Mouse (Mus musculus): ENCODE measurements around the gene Atxn1. TPM values are rescaled to one million over a fixed set of nuclear protein-coding genes. Genes with fewer than 3 reads are reported as not detected.

The Atxn1 gene
- polyA plus RNA-seq, 1 experiment: 2.5 TPM

- Histone ChIP-seq H3K4me3 (no peak overlapping the region), H3ac (ENCODE audit: control insufficient read depth, insufficient read length) (no peak overlapping the region), H3K36me3 (ENCODE audit: control insufficient read depth, insufficient read depth) (no peaks in the 10 kb centered on the region), H3K79me2 (ENCODE audit: control insufficient read depth, insufficient read depth) (peaks cover 26% of the 10 kb centered on the region), H3K4me2 (ENCODE audit: low read depth) (no peak overlapping the region), H3K27me3 (ENCODE audit: control insufficient read depth, insufficient read depth, insufficient read length) (no peaks in the 10 kb centered on the region)
- TF ChIP-seq POLR2AphosphoS2 (IDR thresholded peaks at IDR 0.05; ENCODE audit: insufficient read length, low read depth): no peak
- no peak for TF ChIP-seq SRF (IDR thresholded peaks at IDR 0.05; ENCODE audit: control insufficient read depth, insufficient read length, low read depth)
- no peak for TF ChIP-seq MYOG (IDR thresholded peaks at IDR 0.05; ENCODE audit: control insufficient read depth in 1 of 3, insufficient read depth in 1 of 3, insufficient read length in 2 of 3, low read depth in 2 of 3)
- TF ChIP-seq E2F4 (IDR thresholded peaks at IDR 0.05; ENCODE audit: insufficient read depth): no peak
- no peak for TF ChIP-seq TCF12 (IDR thresholded peaks at IDR 0.05; ENCODE audit: insufficient read depth, poor library complexity, severe bottlenecking)
- no peak for TF ChIP-seq MYOD1 (IDR thresholded peaks at IDR 0.05; ENCODE audit: control insufficient read depth in 1 of 3, insufficient read length in 2 of 3, low read depth in 2 of 3)
- no peak for TF ChIP-seq REST (IDR thresholded peaks at IDR 0.05; ENCODE audit: insufficient read depth, insufficient read length)
- TF ChIP-seq CEBPB (IDR thresholded peaks at IDR 0.05; ENCODE audit: insufficient read depth, poor library complexity, severe bottlenecking): no peak
- no peak for TF ChIP-seq MAX (IDR thresholded peaks at IDR 0.05; ENCODE audit: low read depth)
- TF ChIP-seq POLR2A (IDR thresholded peaks at IDR 0.05; ENCODE audit: insufficient read length, low read depth): no peak
- TF ChIP-seq USF1 (IDR thresholded peaks at IDR 0.05; ENCODE audit: low read depth): no peak
- no peak for TF ChIP-seq TCF3 (IDR thresholded peaks at IDR 0.05; ENCODE audit: insufficient read length, low read depth)
These were observed 29.0 kb downstream of the Atxn1 start for GRCm38 (mm10) chr13:45935798-45936197.

GRCm38 (mm10) chr13:45934841-45935240, 30.0 kb downstream of the Atxn1 start:
- no peak overlapping the region for H3K4me3 ChIP-seq
- no peaks in the 10 kb centered on the region for H3K36me3 ChIP-seq (ENCODE audit: control insufficient read depth, insufficient read depth)
- no peak for TF ChIP-seq MYOG (IDR thresholded peaks at IDR 0.05; ENCODE audit: control insufficient read depth in 1 of 3, insufficient read depth in 1 of 3, insufficient read length in 2 of 3, low read depth in 2 of 3)
- no peak for TF ChIP-seq MAX (IDR thresholded peaks at IDR 0.05; ENCODE audit: low read depth)
- TF ChIP-seq CEBPB (IDR thresholded peaks at IDR 0.05; ENCODE audit: insufficient read depth, poor library complexity, severe bottlenecking): no peak
- no peak for TF ChIP-seq TCF12 (IDR thresholded peaks at IDR 0.05; ENCODE audit: insufficient read depth, poor library complexity, severe bottlenecking)
- H3K4me2 ChIP-seq (ENCODE audit: low read depth): no peak overlapping the region
- no peak overlapping the region for H3ac ChIP-seq (ENCODE audit: control insufficient read depth, insufficient read length)
- peaks cover 26% of the 10 kb centered on the region for H3K79me2 ChIP-seq (ENCODE audit: control insufficient read depth, insufficient read depth)
- H3K27me3 ChIP-seq (ENCODE audit: control insufficient read depth, insufficient read depth, insufficient read length): no peaks in the 10 kb centered on the region

GRCm38 (mm10) chr13:45934085-45934484, 30.7 kb downstream of the Atxn1 start:
- no peak for TF ChIP-seq CEBPB (IDR thresholded peaks at IDR 0.05; ENCODE audit: insufficient read depth, poor library complexity, severe bottlenecking)
- no peak for TF ChIP-seq REST (IDR thresholded peaks at IDR 0.05; ENCODE audit: insufficient read depth, insufficient read length)
- TF ChIP-seq MYOG (IDR thresholded peaks at IDR 0.05; ENCODE audit: control insufficient read depth in 1 of 3, insufficient read depth in 1 of 3, insufficient read length in 2 of 3, low read depth in 2 of 3): no peak
- no peaks in the 10 kb centered on the region for H3K36me3 ChIP-seq (ENCODE audit: control insufficient read depth, insufficient read depth)
- H3K79me2 ChIP-seq (ENCODE audit: control insufficient read depth, insufficient read depth): peaks cover 26% of the 10 kb centered on the region
- no peaks in the 10 kb centered on the region for H3K27me3 ChIP-seq (ENCODE audit: control insufficient read depth, insufficient read depth, insufficient read length)
- no peak overlapping the region for H3ac ChIP-seq (ENCODE audit: control insufficient read depth, insufficient read length)
- no peak overlapping the region for H3K4me2 ChIP-seq (ENCODE audit: low read depth)
- H3K4me3 ChIP-seq: no peak overlapping the region

GRCm38 (mm10) chr13:45932491-45932921, 32.3 kb downstream of the Atxn1 start:
- Histone ChIP-seq H3K4me3 (no peak overlapping the region), H3K79me2 (ENCODE audit: control insufficient read depth, insufficient read depth) (peaks cover 32% of the 10 kb centered on the region), H3K4me2 (ENCODE audit: low read depth) (no peak overlapping the region), H3K36me3 (ENCODE audit: control insufficient read depth, insufficient read depth) (no peaks in the 10 kb centered on the region), H3ac (ENCODE audit: control insufficient read depth, insufficient read length) (no peak overlapping the region), H3K27me3 (ENCODE audit: control insufficient read depth, insufficient read depth, insufficient read length) (no peaks in the 10 kb centered on the region)
- TF ChIP-seq TCF12 (IDR thresholded peaks at IDR 0.05; ENCODE audit: insufficient read depth, poor library complexity, severe bottlenecking) (no peak), USF1 (IDR thresholded peaks at IDR 0.05; ENCODE audit: low read depth) (no peak), POLR2AphosphoS2 (IDR thresholded peaks at IDR 0.05; ENCODE audit: insufficient read length, low read depth) (no peak), MAX (IDR thresholded peaks at IDR 0.05; ENCODE audit: low read depth) (no peak), E2F4 (IDR thresholded peaks at IDR 0.05; ENCODE audit: insufficient read depth) (no peak), REST (IDR thresholded peaks at IDR 0.05; ENCODE audit: insufficient read depth, insufficient read length) (no peak), MYOG (IDR thresholded peaks at IDR 0.05; ENCODE audit: control insufficient read depth in 1 of 3, insufficient read depth in 1 of 3, insufficient read length in 2 of 3, low read depth in 2 of 3) (no peak), TCF3 (IDR thresholded peaks at IDR 0.05; ENCODE audit: insufficient read length, low read depth) (no peak), MYOD1 (IDR thresholded peaks at IDR 0.05; ENCODE audit: control insufficient read depth in 1 of 3, insufficient read length in 2 of 3, low read depth in 2 of 3) (no peak), POLR2A (IDR thresholded peaks at IDR 0.05; ENCODE audit: insufficient read length, low read depth) (no peak)

GRCm38 (mm10) chr13:45931891-45932290, 32.9 kb downstream of the Atxn1 start:
- Histone ChIP-seq H3K27me3 (ENCODE audit: control insufficient read depth, insufficient read depth, insufficient read length) (no peaks in the 10 kb centered on the region), H3K79me2 (ENCODE audit: control insufficient read depth, insufficient read depth) (peaks cover 32% of the 10 kb centered on the region), H3ac (ENCODE audit: control insufficient read depth, insufficient read length) (no peak overlapping the region), H3K36me3 (ENCODE audit: control insufficient read depth, insufficient read depth) (no peaks in the 10 kb centered on the region), H3K4me3 (no peak overlapping the region), H3K4me2 (ENCODE audit: low read depth) (no peak overlapping the region)
- TF ChIP-seq E2F4 (IDR thresholded peaks at IDR 0.05; ENCODE audit: insufficient read depth): no peak
- no peak for TF ChIP-seq CEBPB (IDR thresholded peaks at IDR 0.05; ENCODE audit: insufficient read depth, poor library complexity, severe bottlenecking)
- TF ChIP-seq TCF3 (IDR thresholded peaks at IDR 0.05; ENCODE audit: insufficient read length, low read depth): no peak
- TF ChIP-seq POLR2A (IDR thresholded peaks at IDR 0.05; ENCODE audit: insufficient read length, low read depth): no peak
- TF ChIP-seq MYOD1 (IDR thresholded peaks at IDR 0.05; ENCODE audit: control insufficient read depth in 1 of 3, insufficient read length in 2 of 3, low read depth in 2 of 3): no peak
- TF ChIP-seq MYOG (IDR thresholded peaks at IDR 0.05; ENCODE audit: control insufficient read depth in 1 of 3, insufficient read depth in 1 of 3, insufficient read length in 2 of 3, low read depth in 2 of 3): no peak
- no peak for TF ChIP-seq MAX (IDR thresholded peaks at IDR 0.05; ENCODE audit: low read depth)
- TF ChIP-seq REST (IDR thresholded peaks at IDR 0.05; ENCODE audit: insufficient read depth, insufficient read length): no peak
- TF ChIP-seq SRF (IDR thresholded peaks at IDR 0.05; ENCODE audit: control insufficient read depth, insufficient read length, low read depth): no peak
- TF ChIP-seq TCF12 (IDR thresholded peaks at IDR 0.05; ENCODE audit: insufficient read depth, poor library complexity, severe bottlenecking): no peak
- TF ChIP-seq POLR2AphosphoS2 (IDR thresholded peaks at IDR 0.05; ENCODE audit: insufficient read length, low read depth): no peak
- no peak for TF ChIP-seq USF1 (IDR thresholded peaks at IDR 0.05; ENCODE audit: low read depth)

Data from myocyte (in vitro differentiated cells).